Mouse (Mus musculus) midbrain, postnatal 0 days (tissue): ENCODE measurements around the gene Pqlc3. TPM values are rescaled to one million over a fixed set of nuclear protein-coding genes. Genes with fewer than 3 reads are reported as not detected.
A peak's percentile ranks its signal among the peaks of the same experiment; 100 is the strongest.

Experiments used
- ATAC-seq: fragments of 200-750 bp; cut with Nextera tagmentation; 2 replicates; pipeline ENCODE4 v1.8.0; 2017; ENCODE audit warnings: moderate number of reproducible peaks, mild to moderate bottlenecking, moderate TSS enrichment, moderate library complexity; ENCODE audit not compliant: low FRiP score
- DNase-seq: peaks from one replicate; pipeline ENCODE4 v3.0.0-alpha.2; 2015; ENCODE audit warnings: low spot score
- H3K27ac ChIP-seq: fragments of 300-500 bp; sonication (generic); 2 replicates; pipeline ENCODE4 v1.5.1; 2014; ENCODE audit warnings: low read depth, mild to moderate bottlenecking, low read length, mixed read lengths
- H3K27me3 ChIP-seq: fragments of 300-500 bp; sonication (generic); 2 replicates; pipeline ENCODE4 v1.6.1; 2014; ENCODE audit warnings: low read length, control low read depth, mixed read lengths; ENCODE audit not compliant: insufficient read depth
- H3K36me3 ChIP-seq: fragments of 300-500 bp; sonication (generic); 2 replicates; pipeline ENCODE4 v1.6.1; 2014; ENCODE audit warnings: low read length, control low read depth, mixed read lengths; ENCODE audit not compliant: insufficient read depth
- H3K4me1 ChIP-seq: fragments of 300-500 bp; sonication (generic); 2 replicates; pipeline ENCODE4 v1.6.1; 2014; ENCODE audit warnings: mild to moderate bottlenecking, control low read depth, antibody characterized with exemption, low read length, mixed read lengths; ENCODE audit not compliant: insufficient read depth
- H3K4me2 ChIP-seq: fragments of 300-500 bp; sonication (generic); 2 replicates; pipeline ENCODE4 v1.6.1; 2014; ENCODE audit warnings: low read depth, mild to moderate bottlenecking, low read length, mixed read lengths; ENCODE audit not compliant: poor library complexity, severe bottlenecking
- H3K4me3 ChIP-seq: fragments of 300-500 bp; sonication (generic); 2 replicates; pipeline ENCODE4 v1.5.1; 2014; ENCODE audit warnings: low read depth, mild to moderate bottlenecking, low read length, moderate library complexity
- H3K9ac ChIP-seq: fragments of 300-500 bp; sonication (generic); replicated peaks from 2 replicates; pipeline ENCODE4 v1.6.1; 2014; ENCODE audit warnings: mild to moderate bottlenecking, low read length, moderate library complexity, mixed read lengths; ENCODE audit not compliant: poor library complexity, severe bottlenecking
- H3K9me3 ChIP-seq: fragments of 300-500 bp; sonication (generic); 2 replicates; pipeline ENCODE4 v1.6.1; 2016; ENCODE audit warnings: low read length, control low read depth
- CTCF ChIP-seq: IDR thresholded peaks from 2 replicates; pipeline ENCODE4 v1.5.1; 2016; ENCODE audit warnings: antibody characterized with exemption, mild to moderate bottlenecking
- WGBS: fragments of 180-500 bp; shearing (Covaris S2); extraction: QIAGEN DNeasy Blood & Tissue Kit; methylation state at CpG from one replicate; pipeline ENCODE4 v1.1.7; 2014; 5-methylcytosine and 5-hydroxymethylcytosine counted together
- polyA plus RNA-seq: library from polyadenylated mRNA; unstranded; fragments of >200 nt; fragmentation: Nextera tagmentation; extraction: Ambion mirVana; gene quantifications from 2 replicates; pipeline ENCODE4 v1.2.1, GENCODE M21; 2015
- total RNA-seq: library from RNA; depleted of rRNA; stranded (reverse); fragments of >200 nt; gene quantifications from 2 replicates; pipeline ENCODE4 v1.2.3, GENCODE M21; 2014; rRNA removed

Pqlc3 gene
- total RNA-seq: 0.93 and 1.3 TPM in 2 replicates
- polyA plus RNA-seq: 1.6 and 2.0 TPM in 2 replicates

GRCm38 (mm10) chr12:16999739-17000497, at the start of gene Pqlc3:
Pqlc3 (minus strand) TSS chr12:17000408.
- TF ChIP-seq CTCF: no peak
- Histone ChIP-seq H3K27me3 (peaks cover 27% of the 10 kb centered on the region), H3K4me2 (peak within 1 kb of the TSS; percentile 96), H3K36me3 (0 out of 2 replicates have a peak, but pooled peaks cover 4% of the 10 kb centered on the region), H3K4me1 (peaks cover 5% of the 10 kb centered on the region; the same call in 1 of the 2 replicates), H3K9ac (peak within 1 kb of the TSS; percentile 44; the same call in 1 of the 2 replicates), H3K27ac (no peak within 1 kb of the TSS), H3K4me3 (peak within 1 kb of the TSS; percentile 42), H3K9me3 (no peaks in the 10 kb centered on the region)
- WGBS: under 1% methylated on average over 57 of the region's 57 CpGs
- ATAC-seq (peak; percentile 53), DNase-seq (peak; percentile 22)

- TF ChIP-seq CTCF: peak; percentile 45; the same call in 1 of the 2 replicates
- H3K4me3 ChIP-seq: no peak overlapping the region
- no peaks in the 10 kb centered on the region for H3K36me3 ChIP-seq
- no peaks in the 10 kb centered on the region for H3K4me1 ChIP-seq
- DNase-seq (peak; percentile 33), ATAC-seq (no peak)
- 97% methylated on average over 1 of the region's 1 CpGs for WGBS
- no peak overlapping the region for H3K4me2 ChIP-seq
- H3K27me3 ChIP-seq: no peaks in the 10 kb centered on the region
- H3K9ac ChIP-seq: no peak overlapping the region
- no peak overlapping the region for H3K27ac ChIP-seq
- H3K9me3 ChIP-seq: no peaks in the 10 kb centered on the region
Measured at GRCm38 (mm10) chr12:17049796-17050195, 49.6 kb upstream of the Pqlc3 start.

- H3K27ac ChIP-seq: no peak overlapping the region
- TF ChIP-seq CTCF: no peak
- H3K36me3 ChIP-seq: no peaks in the 10 kb centered on the region
- no peaks in the 10 kb centered on the region for H3K9me3 ChIP-seq
- WGBS: 66% methylated on average over 7 of the region's 7 CpGs
- no peak overlapping the region for H3K4me2 ChIP-seq
- no peaks in the 10 kb centered on the region for H3K4me1 ChIP-seq
- ATAC-seq (peak; percentile 50; the same call in 1 of the 2 replicates), DNase-seq (peak; percentile 76)
- H3K27me3 ChIP-seq: no peaks in the 10 kb centered on the region
- no peak overlapping the region for H3K4me3 ChIP-seq
- no peak overlapping the region for H3K9ac ChIP-seq
Measured at GRCm38 (mm10) chr12:17048979-17049612, 48.9 kb upstream of the Pqlc3 start.

DNA sequence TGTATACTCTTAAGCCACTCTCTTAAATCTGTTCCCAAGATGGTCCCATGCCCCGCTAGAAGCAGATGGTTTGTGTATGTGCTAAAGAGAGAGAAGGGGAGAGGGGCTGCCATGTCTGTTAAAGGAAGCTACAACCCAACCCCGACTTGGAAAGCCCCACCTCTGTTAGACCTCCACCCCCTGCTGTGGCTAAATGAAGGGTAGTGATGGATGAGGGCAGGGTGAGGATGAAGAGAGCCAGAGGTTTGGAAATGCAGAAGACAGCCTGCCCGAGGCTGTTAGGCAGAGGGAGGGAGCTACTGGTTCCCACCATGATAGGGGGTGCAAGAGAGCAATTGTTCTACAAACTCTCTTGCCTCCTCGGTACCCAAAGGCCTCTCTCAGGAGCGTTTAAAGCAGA, 43.1 kb upstream of the Pqlc3 start:
- Histone ChIP-seq H3K4me1 (no peaks in the 10 kb centered on the region), H3K27me3 (no peaks in the 10 kb centered on the region), H3K4me3 (no peak overlapping the region), H3K36me3 (no peaks in the 10 kb centered on the region), H3K9me3 (no peaks in the 10 kb centered on the region), H3K27ac (no peak overlapping the region), H3K4me2 (no peak overlapping the region), H3K9ac (no peak overlapping the region)
- TF ChIP-seq CTCF: no peak
- DNase-seq (no peak), ATAC-seq (no peak)
- 68% methylated on average over 5 of the region's 5 CpGs for WGBS

GRCm38 (mm10) chr12:17040567-17040966, 40.4 kb upstream of the Pqlc3 start:
- H3K9ac ChIP-seq: no peak overlapping the region
- peaks cover 4% of the 10 kb centered on the region for H3K4me1 ChIP-seq
- H3K4me2 ChIP-seq: no peak overlapping the region
- H3K27ac ChIP-seq: no peak overlapping the region
- no peaks in the 10 kb centered on the region for H3K36me3 ChIP-seq
- H3K9me3 ChIP-seq: no peaks in the 10 kb centered on the region
- ATAC-seq: no peak
- H3K27me3 ChIP-seq: no peaks in the 10 kb centered on the region
- DNase-seq: no peak
- TF ChIP-seq CTCF: no peak
- WGBS: 74% methylated on average over 1 of the region's 1 CpGs
- no peak overlapping the region for H3K4me3 ChIP-seq

GRCm38 (mm10) chr12:17039415-17039814, 39.2 kb upstream of the Pqlc3 start:
- Histone ChIP-seq H3K9ac (no peak overlapping the region), H3K4me1 (peaks cover 4% of the 10 kb centered on the region), H3K9me3 (no peaks in the 10 kb centered on the region), H3K27me3 (no peaks in the 10 kb centered on the region), H3K36me3 (no peaks in the 10 kb centered on the region), H3K4me3 (no peak overlapping the region), H3K4me2 (no peak overlapping the region), H3K27ac (no peak overlapping the region)
- DNase-seq (no peak), ATAC-seq (no peak)
- WGBS: 78% methylated on average over 2 of the region's 2 CpGs
- no peak for TF ChIP-seq CTCF
